Mouse (Mus musculus): ENCODE measurements around the gene Gng7. TPM values are rescaled to one million over a fixed set of nuclear protein-coding genes. Genes with fewer than 3 reads are reported as not detected.

Gng7 gene
- polyA plus RNA-seq, 1 experiment from 2014 or later = 4.3 TPM

- H3K27me3 ChIP-seq (ENCODE audit: low read depth, poor library complexity, severe bottlenecking) = 0 out of 2 replicates have a peak, but pooled peaks cover 11% of the 10 kb centered on the region
- H3K4me1 ChIP-seq = peaks cover 36% of the 10 kb centered on the region
- H3K27ac ChIP-seq = peak within 1 kb of the TSS; percentile 88
- no peaks in the 10 kb centered on the region for H3K9me3 ChIP-seq (replicated peaks)
- peaks cover 70% of the 10 kb centered on the region for H3K36me3 ChIP-seq
- under 1% methylated on average over 72 of the region's 72 CpGs for WGBS
- H3K4me3 ChIP-seq = peak within 1 kb of the TSS; percentile 80
- peak; percentile 96 for DNase-seq (ENCODE audit: low spot score)
Observed at GRCm38 (mm10) chr10:80900318-80901247, 114.2 kb downstream of the Gng7 start, which contains the start of gene Timm13. Gene Timm13 (minus strand): TSS chr10:80900969.

- DNase-seq (ENCODE audit: low spot score) = no peak
- H3K4me3 ChIP-seq = peak overlapping the region; percentile 80
- H3K36me3 ChIP-seq = peaks cover 62% of the 10 kb centered on the region
- H3K27me3 ChIP-seq (ENCODE audit: low read depth, poor library complexity, severe bottlenecking) = 0 out of 2 replicates have a peak, but pooled peaks cover 11% of the 10 kb centered on the region
- peak overlapping the region; percentile 88 for H3K27ac ChIP-seq
- peaks cover 36% of the 10 kb centered on the region for H3K4me1 ChIP-seq
- WGBS = 12% methylated on average over 25 of the region's 25 CpGs
- H3K9me3 ChIP-seq (replicated peaks) = no peaks in the 10 kb centered on the region
Observed at GRCm38 (mm10) chr10:80899591-80900317, 115.0 kb downstream of the Gng7 start.

GRCm38 (mm10) chr10:80899074-80899473 is 115.7 kb downstream of the Gng7 start:
- no peak for DNase-seq (ENCODE audit: low spot score)
- Histone ChIP-seq H3K27me3 (ENCODE audit: low read depth, poor library complexity, severe bottlenecking) (0 out of 2 replicates have a peak, but pooled peaks cover 11% of the 10 kb centered on the region), H3K4me1 (peaks cover 36% of the 10 kb centered on the region), H3K36me3 (peaks cover 55% of the 10 kb centered on the region), H3K27ac (no peak overlapping the region), H3K9me3 (replicated peaks) (no peaks in the 10 kb centered on the region), H3K4me3 (peak overlapping the region; percentile 80)
- 88% methylated on average over 8 of the region's 8 CpGs for WGBS

Other genes starting within 250 kb of the Gng7 start
- 113 and 121 TPM in 2 replicates for gene Sf3a2, start 216.7 kb downstream of the Gng7 start, polyA plus RNA-seq (2016; fragmentation: Nextera tagmentation; extraction: Ambion mirVana)
- 168 and 204 TPM in 2 replicates for gene Plekhj1, start 216.3 kb downstream of the Gng7 start, polyA plus RNA-seq (2016; fragmentation: Nextera tagmentation; extraction: Ambion mirVana)
- gene Amh, start 209.7 kb downstream of the Gng7 start, polyA plus RNA-seq (2016; fragmentation: Nextera tagmentation; extraction: Ambion mirVana) = 0.09 TPM in 1 of 2 replicates, not detected in the other
- gene Jsrp1, start 201.4 kb downstream of the Gng7 start, polyA plus RNA-seq (2016; fragmentation: Nextera tagmentation; extraction: Ambion mirVana) = 0.74 and 0.80 TPM in 2 replicates
- 2,414 and 2,486 TPM in 2 replicates for gene Oaz1, start 188.3 kb downstream of the Gng7 start, polyA plus RNA-seq (2016; fragmentation: Nextera tagmentation; extraction: Ambion mirVana)
- gene Lingo3, start 170.9 kb downstream of the Gng7 start, polyA plus RNA-seq (2016; fragmentation: Nextera tagmentation; extraction: Ambion mirVana) = 0.44 and 0.60 TPM in 2 replicates
- 358 and 440 TPM in 2 replicates for gene Lsm7, start 159.7 kb downstream of the Gng7 start, polyA plus RNA-seq (2016; fragmentation: Nextera tagmentation; extraction: Ambion mirVana)
- gene Sppl2b, start 159.7 kb downstream of the Gng7 start, polyA plus RNA-seq (2016; fragmentation: Nextera tagmentation; extraction: Ambion mirVana) = 44.9 and 48.5 TPM in 2 replicates
- 0.04 TPM in 2 replicates for gene Tmprss9, start 143.1 kb downstream of the Gng7 start, polyA plus RNA-seq (2016; fragmentation: Nextera tagmentation; extraction: Ambion mirVana)
- gene Timm13, start 114.0 kb downstream of the Gng7 start, polyA plus RNA-seq (2016; fragmentation: Nextera tagmentation; extraction: Ambion mirVana) = 342 and 401 TPM in 2 replicates
- 85.0 and 85.4 TPM in 2 replicates for gene Lmnb2, start 96.7 kb downstream of the Gng7 start, polyA plus RNA-seq (2016; fragmentation: Nextera tagmentation; extraction: Ambion mirVana)
- gene Gadd45b, start 84.9 kb downstream of the Gng7 start, polyA plus RNA-seq (2016; fragmentation: Nextera tagmentation; extraction: Ambion mirVana) = 4.5 and 9.8 TPM in 2 replicates
- gene Diras1, start 10.7 kb upstream of the Gng7 start, polyA plus RNA-seq (2016; fragmentation: Nextera tagmentation; extraction: Ambion mirVana) = 0.11 and 0.18 TPM in 2 replicates
- gene Slc39a3, start 22.5 kb upstream of the Gng7 start, polyA plus RNA-seq (2016; fragmentation: Nextera tagmentation; extraction: Ambion mirVana) = 10.9 and 14.7 TPM in 2 replicates
- gene Sgta, start 45.2 kb upstream of the Gng7 start, polyA plus RNA-seq (2016; fragmentation: Nextera tagmentation; extraction: Ambion mirVana) = 284 and 291 TPM in 2 replicates
- gene Thop1, start 55.1 kb upstream of the Gng7 start, polyA plus RNA-seq (2016; fragmentation: Nextera tagmentation; extraction: Ambion mirVana) = 113 and 128 TPM in 2 replicates
- 0.58 and 0.66 TPM in 2 replicates for gene Creb3l3, start 83.9 kb upstream of the Gng7 start, polyA plus RNA-seq (2016; fragmentation: Nextera tagmentation; extraction: Ambion mirVana)
- gene Map2k2, start 91.0 kb upstream of the Gng7 start, polyA plus RNA-seq (2016; fragmentation: Nextera tagmentation; extraction: Ambion mirVana) = 244 and 245 TPM in 2 replicates
- 9.6 and 11.7 TPM in 2 replicates for gene Zbtb7a, start 120.3 kb upstream of the Gng7 start, polyA plus RNA-seq (2016; fragmentation: Nextera tagmentation; extraction: Ambion mirVana)
- gene Pias4, start 153.0 kb upstream of the Gng7 start, polyA plus RNA-seq (2016; fragmentation: Nextera tagmentation; extraction: Ambion mirVana) = 73.6 and 73.9 TPM in 2 replicates
- gene Eef2, start 161.7 kb upstream of the Gng7 start, polyA plus RNA-seq (2016; fragmentation: Nextera tagmentation; extraction: Ambion mirVana) = 575 and 611 TPM in 2 replicates
- 46.5 and 52.0 TPM in 2 replicates for gene Dapk3, start 168.1 kb upstream of the Gng7 start, polyA plus RNA-seq (2016; fragmentation: Nextera tagmentation; extraction: Ambion mirVana)
- not detected in 2 replicates for gene 4930442H23Rik, start 168.9 kb upstream of the Gng7 start, polyA plus RNA-seq (2016; fragmentation: Nextera tagmentation; extraction: Ambion mirVana)
- not detected in 2 replicates for gene Nmrk2, start 187.1 kb upstream of the Gng7 start, polyA plus RNA-seq (2016; fragmentation: Nextera tagmentation; extraction: Ambion mirVana)
- 0.06 TPM in 1 of 2 replicates, not detected in the other for gene Atcay, start 215.9 kb upstream of the Gng7 start, polyA plus RNA-seq (2016; fragmentation: Nextera tagmentation; extraction: Ambion mirVana)
- gene Zfr2, start 218.2 kb upstream of the Gng7 start, polyA plus RNA-seq (2016; fragmentation: Nextera tagmentation; extraction: Ambion mirVana) = 2.0 and 5.0 TPM in 2 replicates
- gene Matk, start 238.0 kb upstream of the Gng7 start, polyA plus RNA-seq (2016; fragmentation: Nextera tagmentation; extraction: Ambion mirVana) = 2.1 and 3.0 TPM in 2 replicates